Mouse (Mus musculus): ENCODE results near the gene Cdk9.

DNA sequence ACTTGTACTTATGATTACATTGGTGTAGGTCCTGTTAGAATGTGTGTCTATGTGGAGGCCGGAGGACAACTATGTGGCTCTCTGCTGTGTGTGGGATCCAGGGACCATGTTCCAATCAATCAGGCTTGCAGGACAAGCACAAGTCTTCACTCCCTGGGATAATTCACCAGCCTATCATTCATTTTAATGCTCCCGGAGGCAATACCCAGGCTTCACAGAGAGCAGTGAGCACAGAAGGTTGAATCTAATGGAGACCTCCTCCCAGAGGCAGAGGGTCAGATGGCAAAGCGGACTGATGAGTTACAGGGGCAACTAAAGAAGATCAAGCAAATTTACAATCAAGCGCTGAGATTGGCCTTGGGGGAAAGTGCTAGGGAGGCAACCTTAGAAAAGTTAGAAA, 16.7 kb upstream of the Cdk9 start:
- no peak for TF ChIP-seq MYOG (IDR thresholded peaks at IDR 0.05; ENCODE audit: control insufficient read depth in 1 of 3, insufficient read depth in 1 of 3, insufficient read length in 2 of 3, low read depth in 2 of 3)
- no peak for TF ChIP-seq MAX (IDR thresholded peaks at IDR 0.05; ENCODE audit: low read depth)
- TF ChIP-seq TCF12 (IDR thresholded peaks at IDR 0.05; ENCODE audit: insufficient read depth, poor library complexity, severe bottlenecking), result no peak
- no peak for TF ChIP-seq POLR2A (IDR thresholded peaks at IDR 0.05; ENCODE audit: insufficient read length, low read depth)
- TF ChIP-seq CEBPB (IDR thresholded peaks at IDR 0.05; ENCODE audit: insufficient read depth, poor library complexity, severe bottlenecking), result no peak
- no peak for TF ChIP-seq E2F4 (IDR thresholded peaks at IDR 0.05; ENCODE audit: insufficient read depth)
- no peak for TF ChIP-seq USF1 (IDR thresholded peaks at IDR 0.05; ENCODE audit: low read depth)
- no peak for TF ChIP-seq POLR2AphosphoS2 (IDR thresholded peaks at IDR 0.05; ENCODE audit: insufficient read length, low read depth)
- TF ChIP-seq TCF3 (IDR thresholded peaks at IDR 0.05; ENCODE audit: insufficient read length, low read depth), result no peak
- TF ChIP-seq MYOD1 (IDR thresholded peaks at IDR 0.05; ENCODE audit: control insufficient read depth in 1 of 3, insufficient read length in 2 of 3, low read depth in 2 of 3), result no peak
